Comparison of ENCODE assay signal across 26 mouse cellular contexts in the genomic region with DNA sequence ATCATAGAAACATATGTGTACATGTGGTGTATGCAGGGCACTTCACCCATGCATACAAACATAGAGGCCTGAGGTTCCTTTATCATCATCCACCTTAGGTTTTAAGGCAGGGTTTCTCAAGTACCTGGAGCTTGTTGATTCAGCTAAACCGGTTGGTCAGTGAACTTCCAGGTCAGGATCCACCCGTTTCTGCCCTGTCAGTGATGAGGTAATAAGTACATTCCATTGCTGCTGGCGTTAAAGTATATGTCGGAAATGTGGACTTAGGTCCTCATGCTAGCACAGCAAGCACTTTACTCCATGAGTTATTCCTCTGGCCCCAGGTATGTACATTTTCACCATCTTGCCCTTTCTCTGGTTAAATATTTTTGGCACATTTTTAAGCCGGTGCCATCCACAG. TPM values are rescaled to one million over a fixed set of nuclear protein-coding genes. Genes with fewer than 3 reads are reported as not detected.
A peak's percentile ranks its signal among the peaks of the same experiment; 100 is the strongest.
DNase-seq lines count a peak whose midpoint lies in the region; ATAC-seq and TF ChIP-seq lines count a peak whose summit lies in the region.
"Had no signal": no experiment of that assay in that cellular context is flagged by ENCODE, and none has a peak within 500 bp of the region (broad histone marks: within the 10 kb centered on the region; RNA-seq: fewer than 3 reads in every experiment).

No protein-coding gene starts in this region.

- peak; percentile 54; the same call in 1 of the 2 replicates for ATAC-seq in kidney, postnatal 0 days (replicated peaks; ENCODE audit: low FRiP score, low read depth)
- ATAC-seq in kidney, embryonic 15.5 days (replicated peaks; ENCODE audit: low FRiP score), result no peak; the same call in 1 of the 2 replicates
- peak; percentile 69; the same call in 1 of the 2 replicates for ATAC-seq in lung, embryonic 16.5 days (ENCODE audit: low read depth)
- ATAC-seq: Patski had no signal

- no peak overlapping the region for H3K27ac ChIP-seq in kidney, postnatal 0 days
- no peak overlapping the region for H3K27ac ChIP-seq in kidney, embryonic 15.5 days
- no peak overlapping the region for H3K27ac ChIP-seq in lung, embryonic 16.5 days (ENCODE audit: low read length)
- H3K27ac ChIP-seq: embryonic facial prominence, embryonic 12.5 days; forebrain, embryonic 12.5 days; heart, adult 2 months; heart, embryonic 13.5 days; limb, embryonic 10.5 days; liver, embryonic 13.5 days had no signal

- WGBS in kidney, postnatal 0 days, result 64% methylated on average over 5 of the region's 5 CpGs
- WGBS in kidney, embryonic 15.5 days, result 72% methylated on average over 5 of the region's 5 CpGs
- WGBS in lung, embryonic 16.5 days, result 52% methylated on average over 5 of the region's 5 CpGs
- WGBS in lung, adult 2 months, result 59% methylated on average over 5 of the region's 5 CpGs
- WGBS in large intestine, adult 2 months, result 49% methylated on average over 5 of the region's 5 CpGs

- no peaks in the 10 kb centered on the region for H3K9me3 ChIP-seq in kidney, postnatal 0 days (replicated peaks; ENCODE audit: low read length)
- H3K9me3 ChIP-seq in kidney, embryonic 15.5 days (replicated peaks), result no peaks in the 10 kb centered on the region
- H3K9me3 ChIP-seq in lung, embryonic 16.5 days (ENCODE audit: control insufficient read depth, low read length), result no peaks in the 10 kb centered on the region
- H3K9me3 ChIP-seq: embryonic facial prominence, embryonic 12.5 days; forebrain, embryonic 12.5 days; G1E; heart, embryonic 13.5 days; limb, embryonic 10.5 days; liver, embryonic 13.5 days had no signal

- H3K36me3 ChIP-seq in kidney, postnatal 0 days (ENCODE audit: insufficient read depth, low read length), result no peaks in the 10 kb centered on the region
- H3K36me3 ChIP-seq in kidney, embryonic 15.5 days, result no peaks in the 10 kb centered on the region
- H3K36me3 ChIP-seq in lung, embryonic 16.5 days (ENCODE audit: control insufficient read depth, insufficient read depth, low read length), result no peaks in the 10 kb centered on the region
- H3K36me3 ChIP-seq: embryonic facial prominence, embryonic 12.5 days; forebrain, embryonic 12.5 days; heart, embryonic 13.5 days; limb, embryonic 10.5 days; liver, embryonic 13.5 days had no signal

- no peak overlapping the region for H3K4me2 ChIP-seq in kidney, postnatal 0 days (ENCODE audit: low read length)
- no peak overlapping the region for H3K4me2 ChIP-seq in kidney, embryonic 15.5 days
- H3K4me2 ChIP-seq in lung, embryonic 16.5 days (ENCODE audit: low read depth, low read length), result no peak overlapping the region
- H3K4me2 ChIP-seq: embryonic facial prominence, embryonic 12.5 days; forebrain, embryonic 12.5 days; heart, embryonic 13.5 days; liver, embryonic 13.5 days; midbrain, embryonic 11.5 days had no signal

- H3K27me3 ChIP-seq in kidney, postnatal 0 days (ENCODE audit: insufficient read depth, low read length), result no peaks in the 10 kb centered on the region
- no peaks in the 10 kb centered on the region for H3K27me3 ChIP-seq in kidney, embryonic 15.5 days
- no peaks in the 10 kb centered on the region for H3K27me3 ChIP-seq in lung, embryonic 16.5 days (ENCODE audit: control insufficient read depth, insufficient read depth, low read depth, low read length)
- H3K27me3 ChIP-seq: CH12.LX; embryonic facial prominence, embryonic 12.5 days; forebrain, embryonic 12.5 days; heart, embryonic 13.5 days; liver, embryonic 13.5 days; Patski had no signal

- peak; percentile 12 for DNase-seq in kidney, postnatal 0 days (ENCODE audit: low spot score)
- no peak for DNase-seq in lung, adult 2 months
- peak; percentile 16 for DNase-seq in large intestine, adult 2 months (ENCODE audit: low read depth, low spot score)
- DNase-seq in yolk sac, embryonic 10.5 days (ENCODE audit: low spot score), result peak; percentile 49
- no peak for DNase-seq in right cerebral cortex, postnatal 36 days (ENCODE audit: low spot score in 2 of 2)
- DNase-seq: adrenal gland, adult 8-10 months; B cell, adult 2 months; cerebellum, adult 18-20 months; cerebellum, postnatal 14 days; gastrocnemius, postnatal 36 days; heart, adult 2 months; heart, postnatal 14 days; liver, embryonic 13.5 days; right cerebral cortex, adult 18-20 months; thymus, adult 2 months; thymus, postnatal 4 days had no signal

- TF ChIP-seq POLR2A in lung, adult 2 months (IDR thresholded peaks at IDR 0.05; ENCODE audit: borderline replicate concordance, extremely low read depth, low read depth, low read length), result no peak

- H3K4me1 ChIP-seq in kidney, postnatal 0 days (replicated peaks; ENCODE audit: insufficient read depth, low read length), result 0 out of 2 replicates have a peak, but pooled peaks cover 3% of the 10 kb centered on the region
- H3K4me1 ChIP-seq in kidney, embryonic 15.5 days, result no peaks in the 10 kb centered on the region
- H3K4me1 ChIP-seq in lung, embryonic 16.5 days (replicated peaks; ENCODE audit: control insufficient read depth, insufficient read depth, low read length), result no peaks in the 10 kb centered on the region; the same call in 1 of the 2 replicates
- peaks cover 4% of the 10 kb centered on the region for H3K4me1 ChIP-seq in lung, adult 2 months (ENCODE audit: control insufficient read depth, insufficient read depth, low read length)
- H3K4me1 ChIP-seq: embryonic facial prominence, embryonic 12.5 days; forebrain, embryonic 12.5 days; limb, embryonic 10.5 days had no signal

- H3K9ac ChIP-seq in kidney, postnatal 0 days (ENCODE audit: low read depth, low read length), result no peak overlapping the region
- H3K9ac ChIP-seq in kidney, embryonic 15.5 days, result no peak overlapping the region
- H3K9ac ChIP-seq in lung, embryonic 16.5 days (ENCODE audit: low read length), result no peak overlapping the region
- H3K9ac ChIP-seq: embryonic facial prominence, embryonic 12.5 days; forebrain, embryonic 12.5 days; heart, embryonic 13.5 days; liver, embryonic 13.5 days had no signal

- no peak for TF ChIP-seq CTCF in kidney, postnatal 0 days (IDR thresholded peaks at IDR 0.05; ENCODE audit: low read depth)
- TF ChIP-seq CTCF in lung, adult 2 months (IDR thresholded peaks at IDR 0.05; ENCODE audit: insufficient read depth, low read length), result no peak

- H3K4me3 ChIP-seq in kidney, postnatal 0 days (replicated peaks; ENCODE audit: low read depth, low read length), result no peak overlapping the region
- H3K4me3 ChIP-seq in kidney, embryonic 15.5 days (replicated peaks), result no peak overlapping the region
- H3K4me3 ChIP-seq in lung, embryonic 16.5 days (ENCODE audit: low read length), result no peak overlapping the region
- H3K4me3 ChIP-seq in lung, adult 2 months (replicated peaks; ENCODE audit: extremely low read depth, low read depth, low read length), result no peak overlapping the region
- H3K4me3 ChIP-seq: embryonic facial prominence, embryonic 12.5 days; forebrain, embryonic 12.5 days; heart, adult 2 months; heart, embryonic 13.5 days; limb, embryonic 10.5 days; liver, embryonic 13.5 days had no signal

RNA-seq across cellular contexts. Expression of gene Nipbl, which starts 14.8 kb away (rescaled TPM):
- 13.8 and 15.0 TPM in 2 replicates for polyA plus RNA-seq in kidney, postnatal 0 days (2015; fragmentation: Nextera tagmentation; extraction: Ambion mirVana)
- polyA plus RNA-seq in kidney, embryonic 15.5 days (2015; fragmentation: Nextera tagmentation; extraction: Ambion mirVana), result 18.3 and 18.7 TPM in 2 replicates
- polyA plus RNA-seq in lung, embryonic 16.5 days (2015; fragmentation: Nextera tagmentation; extraction: Ambion mirVana), result 16.2 and 17.8 TPM in 2 replicates
- 4.9 and 7.1 TPM in 2 replicates for polyA plus RNA-seq in lung, adult 2 months (2012; rRNA removed)
- polyA plus RNA-seq in large intestine, adult 2 months (2012; rRNA removed), result 3.3 and 6.6 TPM in 2 replicates

Comparison
In these comparisons a context has a peak if more than half of its experiments do, and no peak if none do; other contexts are left out.
1. DNase-seq: peak in kidney, postnatal 0 days (single experiment), large intestine, adult 2 months (single experiment) and yolk sac, embryonic 10.5 days (single experiment); none in lung, adult 2 months (single experiment) and right cerebral cortex, postnatal 36 days (0 of 2).